Mouse (Mus musculus) urinary bladder, postnatal 4 days (tissue): Measurements from ENCODE around the gene Tgfb1.

ENCODE experiments used
- DNase-seq, 2 experiments: peaks; one replicate each; pipeline ENCODE4 v3.0.0; 2021 to 2022; ENCODE audit warnings: low spot score in 2 of 2

Tgfb1 gene

GRCm38 (mm10) chr7:25686680-25687531, at the start of gene Tgfb1:
TSS of gene Tgfb1 (plus strand) at chr7:25687002.
- DNase-seq: peak; percentile 77 to 78

GRCm38 (mm10) chr7:25637099-25637498, 49.7 kb upstream of the Tgfb1 start:
- no peak for DNase-seq

GRCm38 (mm10) chr7:25639754-25640153, 47.0 kb upstream of the Tgfb1 start:
- DNase-seq: no peak

DNA sequence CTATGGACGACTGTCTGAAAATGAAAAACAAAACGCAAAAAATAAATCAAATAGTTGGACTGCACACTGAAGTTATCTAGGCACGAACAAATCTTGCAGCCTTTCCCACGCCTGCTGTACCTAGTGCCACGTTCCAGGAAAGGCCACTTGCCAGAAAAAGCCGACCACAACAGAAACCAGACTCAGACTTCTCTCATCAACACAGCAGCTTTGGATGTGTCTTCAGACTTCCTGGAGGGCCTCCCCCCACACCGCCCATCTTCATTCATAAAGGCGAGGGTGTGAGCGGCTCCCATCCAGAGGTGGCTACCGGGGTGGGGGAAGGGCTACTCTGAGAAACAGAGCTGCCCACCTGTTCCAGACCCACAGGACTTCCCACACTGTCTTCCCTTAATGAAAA, 42.7 kb upstream of the Tgfb1 start:
- no peak for DNase-seq

GRCm38 (mm10) chr7:25644631-25645030, 42.2 kb upstream of the Tgfb1 start:
- DNase-seq: no peak

- no peak for DNase-seq
Observed at GRCm38 (mm10) chr7:25645074-25645473, 41.7 kb upstream of the Tgfb1 start.

DNA sequence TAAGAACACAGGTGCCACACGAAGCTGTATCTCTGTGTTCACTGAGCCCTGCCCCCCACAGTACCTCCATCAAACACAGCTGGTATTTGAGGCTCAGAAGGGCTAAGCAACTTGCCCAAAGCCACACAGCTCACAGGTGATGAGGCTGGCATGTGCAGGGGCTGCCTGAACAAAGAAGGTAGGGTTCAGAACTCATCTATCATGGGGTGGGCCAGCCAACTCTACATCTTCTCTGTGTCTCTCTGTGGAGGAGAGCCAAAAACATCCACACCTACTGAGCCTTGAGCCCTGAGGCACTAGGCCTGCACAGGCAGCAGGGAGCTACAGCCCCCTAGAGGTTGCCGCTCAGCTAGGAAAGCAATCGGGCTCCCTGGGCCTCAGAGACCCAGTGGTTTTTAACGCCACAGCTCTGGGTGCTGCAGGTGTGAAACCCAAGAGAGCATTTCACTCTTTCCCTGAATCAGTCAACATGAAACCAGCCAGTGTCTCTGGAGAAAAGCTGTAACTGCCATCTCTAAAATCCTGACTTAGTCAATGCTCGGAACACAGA, 39.2 kb upstream of the Tgfb1 start:
- DNase-seq: no peak

- DNase-seq: no peak
Observed at GRCm38 (mm10) chr7:25649839-25650238, 37.0 kb upstream of the Tgfb1 start.

DNA sequence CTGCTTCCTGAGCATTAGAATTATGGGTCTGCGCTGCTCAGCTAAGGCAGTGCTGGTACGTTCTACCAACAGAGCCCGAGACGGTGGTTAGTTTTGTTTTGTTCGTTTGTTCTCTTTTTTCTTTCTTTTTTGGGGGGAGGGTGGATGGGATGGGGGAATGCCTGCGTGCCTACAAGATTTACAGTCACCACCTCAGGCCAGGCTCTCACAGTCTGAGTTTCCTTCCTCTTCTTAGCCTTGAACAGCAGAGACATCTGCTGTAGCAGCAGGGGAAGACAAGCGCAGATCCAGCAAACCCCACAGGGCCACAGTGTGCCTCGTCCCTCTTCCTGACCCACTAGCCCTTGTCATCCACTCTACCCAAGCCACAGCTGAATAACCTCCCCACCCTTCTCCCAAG, 35.5 kb upstream of the Tgfb1 start:
- no peak for DNase-seq

GRCm38 (mm10) chr7:25652244-25652759, 34.5 kb upstream of the Tgfb1 start:
- DNase-seq: no peak

GRCm38 (mm10) chr7:25655601-25656428, 31.0 kb upstream of the Tgfb1 start:
- no peak for DNase-seq

- no peak for DNase-seq
Observed at GRCm38 (mm10) chr7:25657785-25658184, 29.0 kb upstream of the Tgfb1 start.

GRCm38 (mm10) chr7:25658657-25659472, 27.9 kb upstream of the Tgfb1 start, which contains the start of the genes Bckdha and Exosc5:
TSS of gene Bckdha (minus strand) at chr7:25658981.
TSS of gene Exosc5 (plus strand) at chr7:25659164.
- DNase-seq: peak; percentile 99

DNA sequence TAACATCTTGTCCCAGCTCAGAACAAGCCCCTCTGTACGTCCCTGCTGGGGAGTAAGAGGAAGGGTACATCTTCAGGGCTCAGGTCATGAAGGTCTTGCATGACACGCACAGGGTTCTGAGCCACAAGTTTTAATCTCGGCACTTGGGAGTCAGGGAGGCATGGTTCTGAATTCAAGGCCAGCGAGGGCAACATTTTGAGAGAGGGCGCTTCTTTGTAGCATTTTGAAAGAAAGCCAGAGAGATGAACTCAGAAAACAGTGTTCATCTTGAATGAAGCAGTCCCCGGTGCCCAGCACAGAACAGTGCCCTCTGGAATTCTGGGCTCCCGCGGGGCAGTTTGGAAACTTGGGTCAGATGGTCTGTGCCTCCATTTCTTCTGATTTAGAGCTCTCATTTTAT, 20.4 kb upstream of the Tgfb1 start:
- DNase-seq: no peak

GRCm38 (mm10) chr7:25669158-25669557, 17.6 kb upstream of the Tgfb1 start:
- no peak for DNase-seq

DNA sequence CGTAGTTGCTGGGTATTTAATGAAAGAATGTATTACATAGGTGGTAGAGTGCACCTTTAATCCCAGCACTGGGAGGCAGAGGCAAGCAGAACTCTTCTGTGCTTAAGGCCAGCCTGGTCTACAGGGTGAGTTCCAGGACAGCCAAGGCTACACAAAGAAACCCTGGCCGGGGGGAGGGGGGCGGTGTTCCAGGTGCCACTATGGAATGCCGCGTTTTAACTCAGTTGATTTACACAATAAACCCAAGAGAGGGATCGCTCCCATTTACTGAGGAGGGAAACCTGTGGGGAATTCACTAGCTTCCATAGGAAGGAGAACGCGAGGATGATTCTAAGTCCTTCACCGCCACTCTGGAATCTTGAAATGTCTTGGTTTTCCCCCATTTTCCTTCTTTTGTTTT, 17.2 kb upstream of the Tgfb1 start:
- no peak for DNase-seq

- no peak for DNase-seq
Observed at GRCm38 (mm10) chr7:25670096-25670495, 16.7 kb upstream of the Tgfb1 start.

DNA sequence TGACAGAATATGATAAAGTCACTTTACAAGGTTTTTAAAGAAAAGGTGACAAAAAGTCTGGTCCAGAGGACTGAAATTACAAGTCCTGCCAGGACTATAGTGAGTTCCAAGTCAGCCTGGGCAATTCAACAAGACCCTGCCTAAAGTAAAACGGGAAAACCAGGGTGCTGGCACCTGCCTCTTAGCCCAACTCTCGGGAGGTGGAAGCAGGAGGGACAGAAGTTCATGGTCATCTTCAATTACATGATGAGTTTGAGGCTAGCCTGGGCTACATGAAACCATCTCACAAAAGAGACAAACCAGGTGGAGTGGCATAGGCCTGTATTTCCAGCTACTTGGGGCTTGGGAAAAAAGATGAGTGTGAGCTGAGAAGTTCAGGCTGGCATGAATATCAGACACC, 15.1 kb upstream of the Tgfb1 start:
- no peak for DNase-seq

GRCm38 (mm10) chr7:25672442-25672841, 14.4 kb upstream of the Tgfb1 start:
- no peak for DNase-seq

DNA sequence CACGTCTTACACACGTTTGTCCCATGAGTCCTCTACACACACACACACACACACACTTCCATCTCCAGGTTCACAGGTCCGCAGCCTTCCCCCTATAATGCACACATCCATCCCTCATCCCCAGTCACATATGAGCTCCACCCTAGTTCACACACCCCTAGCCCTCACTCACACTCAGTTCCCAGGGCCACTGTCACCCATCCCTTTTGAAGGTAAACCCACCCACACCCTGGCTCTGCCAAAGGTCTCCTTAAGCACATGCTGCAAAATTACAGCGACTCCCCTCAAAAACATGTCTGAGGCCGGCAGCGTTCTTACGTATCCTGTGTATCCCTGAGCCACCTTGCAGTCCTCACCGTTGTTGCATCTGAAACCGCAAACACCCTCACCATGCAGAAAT, 12.5 kb upstream of the Tgfb1 start:
- no peak for DNase-seq

DNA sequence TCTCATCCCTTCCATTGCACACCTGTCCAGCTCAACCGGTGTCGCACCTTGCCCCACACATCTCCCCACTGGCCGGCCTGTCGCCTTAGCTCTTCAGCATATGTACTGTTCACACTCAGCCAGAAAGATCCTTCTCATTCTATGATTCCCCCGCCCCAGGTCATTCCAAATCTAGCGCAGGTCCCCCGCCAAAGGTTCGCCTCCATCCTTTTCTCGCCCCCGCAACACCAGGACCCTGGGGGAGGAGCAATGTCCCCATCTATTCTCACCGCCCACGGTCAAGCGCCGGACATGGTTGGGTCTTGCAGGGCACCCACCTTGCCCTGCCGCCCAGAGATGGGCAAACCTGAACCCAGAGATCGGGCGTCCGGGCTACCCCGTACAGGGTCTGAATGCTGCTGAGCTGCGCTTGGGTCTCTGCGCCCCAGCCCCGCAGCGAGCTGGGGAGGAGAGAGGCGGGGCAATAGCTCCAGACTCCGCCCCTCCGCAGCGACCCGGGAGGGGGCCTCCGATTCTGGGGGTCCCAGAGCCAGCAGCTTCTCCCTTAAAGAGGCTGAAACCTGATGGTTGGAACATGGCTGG, 12.0 kb upstream of the Tgfb1 start, which contains the start of gene Tmem91:
Gene Tmem91, minus strand, starts transcription at position 448 of the 582 bp plus-strand sequence.
- no peak for DNase-seq
